Mouse (Mus musculus) gastrocnemius, adult 2 months (tissue): ENCODE results near the gene Gas6. TPM values are rescaled to one million over a fixed set of nuclear protein-coding genes. Genes with fewer than 3 reads are reported as not detected.

Experiments
- DNase-seq: peaks from one replicate; pipeline ENCODE4 v3.0.0; 2022
- H3K27ac ChIP-seq: fragments of 200-600 bp; 2 replicates; pipeline ENCODE4 v1.8.1; 2022; ENCODE audit warnings: mild to moderate bottlenecking
- H3K4me3 ChIP-seq: fragments of 200-600 bp; 2 replicates; pipeline ENCODE4 v1.8.1; 2022; ENCODE audit warnings: mild to moderate bottlenecking, moderate library complexity
- CTCF ChIP-seq: fragments of 200-600 bp; IDR thresholded peaks from 2 replicates; pipeline ENCODE4 v1.8.1; 2022; ENCODE audit warnings: antibody characterized with exemption, mild to moderate bottlenecking, moderate library complexity
- intact Hi-C: fragments of 180-260 bp; cut with DNase I; formaldehyde crosslinking; loops from one replicate; pipeline ENCODE4 v1.15.1; 2025
- long read RNA-seq, 2 experiments: library from polyadenylated mRNA; stranded (forward); transcript quantifications; one replicate each; pipeline ENCODE4 v2.0.0; 2021
- total RNA-seq, 2 experiments: library from RNA; stranded (reverse); gene quantifications; 2 replicates each; pipeline ENCODE4 v1.2.3; 2021

Gas6 gene
- total RNA-seq, result 10 to 100 TPM; 63.4 to 87.3 TPM
- long read RNA-seq, experiment 1, transcript Gas6-201 (15 exons, 2,548 nt), result major isoform, 104 of 125 reads
- long read RNA-seq, experiment 1, partial matches to known transcripts, result 15 of 125 reads
- long read RNA-seq, experiment 1, other reads (novel, unspliced or antisense), result 6 of 125 reads
- long read RNA-seq, experiment 2, transcript Gas6-201 (15 exons, 2,548 nt), result major isoform, 68 of 95 reads
- long read RNA-seq, experiment 2, partial matches to known transcripts, result 18 of 95 reads
- long read RNA-seq, experiment 2, other reads (novel, unspliced or antisense), result 9 of 95 reads

- peak within 1 kb of the TSS; percentile 95 for H3K27ac ChIP-seq
- peak; percentile 84 for DNase-seq
- intact Hi-C loops, result loop anchor here (5.0 kb wide), 1 partner anchor 38 kb away; no protein-coding TSS in a partner anchor
- no peak for TF ChIP-seq CTCF
- H3K4me3 ChIP-seq, result peak within 1 kb of the TSS; percentile 79
Observed at GRCm38 (mm10) chr8:13493858-13494631, at the start of gene Gas6. TSS of gene Gas6 (minus strand) at chr8:13494490.

- DNase-seq, result no peak
- TF ChIP-seq CTCF, result no peak
- intact Hi-C loops, result no loop called here
- no peak overlapping the region for H3K4me3 ChIP-seq
- H3K27ac ChIP-seq, result no peak overlapping the region
Observed at GRCm38 (mm10) chr8:13541526-13541925, 47.2 kb upstream of the Gas6 start.

GRCm38 (mm10) chr8:13540122-13540521, 45.8 kb upstream of the Gas6 start:
- DNase-seq, result no peak
- H3K27ac ChIP-seq, result no peak overlapping the region
- no peak overlapping the region for H3K4me3 ChIP-seq
- no peak for TF ChIP-seq CTCF
- intact Hi-C loops, result no loop called here

- peak; percentile 65 for DNase-seq
- Histone ChIP-seq H3K4me3 (peak overlapping the region; percentile 2; the same call in 1 of the 2 replicates), H3K27ac (peak overlapping the region; percentile 51; the same call in 1 of the 2 replicates)
- intact Hi-C loops, result no loop called here
- no peak for TF ChIP-seq CTCF
Observed at GRCm38 (mm10) chr8:13538821-13539220, 44.5 kb upstream of the Gas6 start.

- Histone ChIP-seq H3K27ac (no peak overlapping the region), H3K4me3 (no peak overlapping the region)
- intact Hi-C loops, result no loop called here
- TF ChIP-seq CTCF, result no peak
- no peak for DNase-seq
Observed at GRCm38 (mm10) chr8:13537102-13537501, 42.8 kb upstream of the Gas6 start.

GRCm38 (mm10) chr8:13533123-13533522, 38.8 kb upstream of the Gas6 start:
- TF ChIP-seq CTCF, result no peak
- H3K4me3 ChIP-seq, result no peak overlapping the region
- DNase-seq, result no peak
- H3K27ac ChIP-seq, result no peak overlapping the region
- intact Hi-C loops, result loop anchor here (5.0 kb wide), 1 partner anchor 41 kb away; the partner anchor contains the start of gene Gas6

- Histone ChIP-seq H3K27ac (peak overlapping the region; percentile 78), H3K4me3 (no peak overlapping the region)
- intact Hi-C loops, result loop anchor here (5.0 kb wide), 1 partner anchor 39 kb away; the partner anchor contains the start of gene Gas6
- no peak for DNase-seq
- TF ChIP-seq CTCF, result no peak
Observed at GRCm38 (mm10) chr8:13531602-13532171, 37.4 kb upstream of the Gas6 start.

GRCm38 (mm10) chr8:13530941-13531340, 36.7 kb upstream of the Gas6 start:
- intact Hi-C loops, result loop anchor here (5.0 kb wide), 1 partner anchor 39 kb away; the partner anchor contains the start of gene Gas6
- Histone ChIP-seq H3K27ac (peak overlapping the region; percentile 78), H3K4me3 (no peak overlapping the region)
- DNase-seq, result peak; percentile 87
- TF ChIP-seq CTCF, result no peak

GRCm38 (mm10) chr8:13530401-13530800, 36.1 kb upstream of the Gas6 start:
- DNase-seq, result no peak
- TF ChIP-seq CTCF, result no peak
- Histone ChIP-seq H3K4me3 (peak overlapping the region; percentile 7; the same call in 1 of the 2 replicates), H3K27ac (peak overlapping the region; percentile 78)
- intact Hi-C loops, result loop anchor here (5.0 kb wide), 1 partner anchor 38 kb away; the partner anchor contains the start of gene Gas6

GRCm38 (mm10) chr8:13529891-13530316, 35.6 kb upstream of the Gas6 start:
- peak overlapping the region; percentile 7; the same call in 1 of the 2 replicates for H3K4me3 ChIP-seq
- intact Hi-C loops, result loop anchor here (5.0 kb wide), 1 partner anchor 38 kb away; the partner anchor contains the start of gene Gas6
- H3K27ac ChIP-seq, result peak overlapping the region; percentile 78
- DNase-seq, result peak; percentile 83
- TF ChIP-seq CTCF, result no peak

- intact Hi-C loops, result no loop called here
- no peak overlapping the region; the same call in 1 of the 2 replicates for H3K4me3 ChIP-seq
- TF ChIP-seq CTCF, result 0 out of 2 replicates have a peak, but pooled peaks have one; percentile 10
- peak overlapping the region; percentile 78 for H3K27ac ChIP-seq
- DNase-seq, result peak; percentile 70
Observed at GRCm38 (mm10) chr8:13529011-13529840, 34.9 kb upstream of the Gas6 start.

GRCm38 (mm10) chr8:13521392-13521791, 27.1 kb upstream of the Gas6 start:
- Histone ChIP-seq H3K27ac (no peak overlapping the region), H3K4me3 (no peak overlapping the region)
- intact Hi-C loops, result no loop called here
- no peak for DNase-seq
- TF ChIP-seq CTCF, result no peak
